Mouse (Mus musculus) spleen, embryonic (tissue): ENCODE data around the gene Gtf2ird1.
"Not testable (repeated sequence)": the region's sequence is repeated elsewhere in the genome, so short reads cannot be mapped to it uniquely, and the experiment has no call there.

Source experiments
- CTCF ChIA-PET: fragments of 350-600 bp; sonication (Branson Sonifier 250); formaldehyde crosslinking; loops from one replicate; lab custom pipeline; 2022; lab: Charles Lee

Gene Gtf2ird1

GRCm38 (mm10) chr5:134475686-134476085, 19.2 kb upstream of the Gtf2ird1 start:
- CTCF ChIA-PET, result not testable (repeated sequence)

- CTCF ChIA-PET, result no interaction called here
These were observed 18.6 kb upstream of the Gtf2ird1 start for GRCm38 (mm10) chr5:134475006-134475605.

DNA sequence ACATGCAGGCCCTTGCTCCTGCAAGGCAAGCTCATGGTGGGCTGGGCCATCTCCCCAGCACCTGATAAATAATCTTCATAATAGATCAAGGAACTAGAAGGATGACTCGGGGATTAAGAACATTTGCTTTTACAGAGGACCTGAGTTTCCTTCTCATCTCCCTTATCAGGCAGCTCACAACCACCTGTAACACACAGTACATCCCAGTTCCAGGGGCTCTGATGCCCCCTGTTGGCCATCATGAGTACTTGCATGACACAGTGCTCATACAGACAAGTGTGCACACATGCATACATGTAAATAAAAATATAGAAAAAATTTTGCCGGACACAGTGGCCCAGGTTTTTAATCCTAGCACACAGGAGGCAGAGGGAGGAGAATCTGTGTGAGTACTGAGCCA, 17.4 kb upstream of the Gtf2ird1 start:
- CTCF ChIA-PET, result interaction anchor here (0.5 kb wide), 1 partner anchor 1569 kb away, joined by 30 read pairs; no protein-coding TSS in a partner anchor

DNA sequence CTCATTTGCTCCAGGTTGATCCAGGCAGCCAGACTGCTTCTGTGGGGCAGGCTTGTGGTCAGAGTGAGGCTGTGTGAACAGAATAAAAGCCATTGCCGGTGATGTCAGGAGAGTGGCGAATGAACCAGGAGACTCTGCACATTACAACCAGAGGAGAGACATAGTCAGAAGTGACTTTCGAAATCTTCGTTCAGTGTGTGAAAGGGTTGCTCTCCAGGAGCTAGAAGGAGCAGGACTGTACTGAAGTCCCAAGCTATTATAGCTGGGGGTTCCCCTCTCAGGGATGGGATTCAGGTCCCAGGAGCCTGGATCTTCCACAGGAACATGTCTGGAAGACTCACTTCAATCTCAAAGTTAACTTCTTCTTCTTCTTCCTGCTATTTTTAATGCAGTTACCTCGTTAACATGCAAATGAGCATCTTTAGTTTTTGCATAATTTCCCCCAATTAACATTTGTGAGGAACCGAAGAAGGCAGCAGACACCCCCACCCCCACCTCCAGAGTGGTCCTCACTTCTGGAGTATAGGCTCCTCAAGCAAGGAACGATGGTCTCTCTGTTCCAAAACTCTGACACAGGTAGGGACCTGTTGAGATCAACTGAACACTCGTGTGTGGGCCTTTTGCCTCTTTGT, 14.1 kb upstream of the Gtf2ird1 start:
- CTCF ChIA-PET, result interaction anchor here (0.6 kb wide), 3 partner anchors 104 to 291 kb away, joined by 4 to 5 read pairs (median 4); no protein-coding TSS in a partner anchor

GRCm38 (mm10) chr5:134469559-134470150, 13.1 kb upstream of the Gtf2ird1 start:
- CTCF ChIA-PET, result interaction anchor here (0.6 kb wide), 1 partner anchor 234 kb away, joined by 4 read pairs; no protein-coding TSS in a partner anchor

DNA sequence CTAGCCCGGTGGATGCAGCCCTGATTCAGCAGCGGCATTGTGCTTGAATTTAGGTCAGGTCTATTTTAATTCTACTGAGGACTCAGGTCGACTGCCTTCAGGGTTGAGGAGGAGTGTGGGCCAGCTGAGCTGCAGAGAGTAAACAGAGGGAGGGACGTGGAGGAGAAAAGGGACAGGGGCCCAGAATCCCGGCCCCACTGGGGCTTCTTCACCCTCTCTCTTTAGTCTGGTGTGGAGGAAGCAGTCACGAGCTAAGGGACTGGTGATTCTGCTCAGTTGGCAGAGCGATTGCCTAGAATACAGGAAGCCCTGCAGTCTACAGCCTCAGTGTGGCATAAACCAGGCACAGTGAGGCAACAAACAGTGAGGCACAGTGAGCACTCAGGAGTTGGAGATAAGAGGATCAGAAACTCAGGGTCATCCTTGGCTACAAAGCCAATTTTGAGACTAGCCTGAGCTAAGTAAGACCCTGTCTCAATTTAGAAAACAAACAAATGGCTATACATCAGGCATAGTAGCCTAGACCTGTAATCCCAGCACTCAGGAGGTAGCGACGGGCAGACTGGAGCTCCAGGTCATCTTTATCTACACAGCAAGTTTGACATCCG, 11.7 kb upstream of the Gtf2ird1 start:
- CTCF ChIA-PET, result no interaction called here

- CTCF ChIA-PET, result no interaction called here
These were observed 10.6 kb upstream of the Gtf2ird1 start for GRCm38 (mm10) chr5:134467030-134467549.

DNA sequence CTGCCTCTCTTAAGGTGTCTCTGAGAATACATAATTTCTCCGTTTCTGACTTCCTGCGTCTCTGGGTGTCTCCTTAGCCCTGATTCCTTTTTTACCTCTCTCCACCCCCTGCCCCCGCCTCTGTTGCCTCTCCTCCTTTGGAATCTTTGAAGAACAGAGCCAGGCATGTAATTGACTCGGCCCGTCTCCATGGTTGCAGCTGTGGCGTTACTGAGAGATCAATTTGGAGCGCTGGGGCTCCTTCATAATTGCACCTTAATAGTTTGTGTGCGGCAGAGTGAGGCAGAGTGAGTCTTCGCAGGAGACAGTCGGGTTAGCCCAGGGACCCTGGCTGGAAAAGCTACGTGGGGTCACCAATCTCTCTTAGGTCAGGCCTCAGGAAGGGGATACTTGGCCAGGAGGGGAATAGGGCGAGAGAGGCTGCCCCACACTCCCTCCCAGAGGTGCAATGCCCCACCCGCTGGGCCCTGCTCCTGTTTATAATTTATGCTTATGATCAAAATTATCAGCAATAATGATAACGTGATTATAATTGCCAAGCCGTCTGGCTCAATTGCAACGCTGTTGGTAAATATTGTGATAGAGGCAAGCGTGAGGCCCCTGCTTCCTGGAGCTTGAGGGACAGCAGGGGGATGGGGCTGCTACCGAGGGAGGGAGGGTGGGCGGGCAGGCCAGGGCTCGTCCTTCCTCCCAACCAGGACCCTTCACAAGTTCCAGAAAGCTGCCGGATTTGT, 9.9 kb upstream of the Gtf2ird1 start:
- CTCF ChIA-PET, result no interaction called here

DNA sequence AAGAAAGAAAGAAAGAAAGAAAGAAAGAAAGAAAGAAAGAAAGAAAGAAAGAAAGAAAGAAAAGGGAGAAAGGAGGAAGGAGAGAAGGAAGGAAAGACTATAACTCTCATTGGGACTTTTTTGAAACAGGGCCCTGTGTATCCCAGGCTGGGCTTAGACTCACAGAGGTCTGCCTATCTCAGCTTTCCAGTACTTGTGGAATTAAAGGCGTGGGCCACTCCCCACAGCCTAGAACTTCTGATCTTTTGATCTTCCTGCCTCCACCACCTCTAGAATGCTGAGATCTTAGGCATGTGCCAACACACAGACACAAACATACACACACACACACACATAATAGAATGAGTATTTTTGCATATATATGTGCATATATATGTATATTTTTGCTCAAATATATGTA, 8.7 kb upstream of the Gtf2ird1 start:
- CTCF ChIA-PET, result no interaction called here

DNA sequence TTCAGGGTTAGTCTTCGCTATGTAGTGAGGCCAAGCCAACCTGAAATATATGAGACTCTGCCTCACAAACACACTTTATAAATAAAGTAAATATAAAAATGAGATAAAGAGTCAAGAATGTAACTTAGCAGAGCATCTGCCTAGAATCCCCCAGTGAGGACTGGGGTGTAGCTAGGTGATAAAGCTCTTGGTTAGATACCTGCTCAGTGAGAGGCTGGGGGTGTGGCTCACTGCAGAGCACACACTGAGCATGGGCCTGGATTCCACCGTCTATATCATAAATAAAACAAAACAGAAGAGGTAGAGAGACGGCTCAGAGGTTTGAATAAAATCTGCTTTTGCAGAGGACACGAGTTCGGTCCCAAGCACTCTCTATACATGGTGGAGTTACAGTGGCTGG, 7.7 kb upstream of the Gtf2ird1 start:
- CTCF ChIA-PET, result no interaction called here

DNA sequence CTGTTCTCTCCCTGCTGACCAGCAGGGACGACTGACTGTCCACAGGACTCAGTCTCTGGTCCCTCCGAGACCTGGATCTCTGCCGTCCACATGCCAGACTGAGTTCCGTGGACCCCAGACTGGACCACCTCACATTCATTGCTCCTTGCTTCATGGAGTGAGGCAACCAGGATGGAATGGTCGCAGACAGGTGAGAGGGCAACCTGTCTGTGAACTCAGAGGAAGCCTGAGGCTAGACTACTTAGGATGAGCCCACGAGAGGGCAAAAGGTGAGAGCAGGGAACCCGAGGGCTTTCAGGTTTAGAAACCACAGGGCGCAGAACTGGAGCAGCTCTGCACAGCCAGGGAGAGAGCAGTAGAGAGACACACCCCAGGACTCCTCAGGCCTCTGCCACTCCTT, 6.2 kb upstream of the Gtf2ird1 start:
- CTCF ChIA-PET, result no interaction called here

- CTCF ChIA-PET, result no interaction called here
These were observed 5.8 kb upstream of the Gtf2ird1 start for GRCm38 (mm10) chr5:134462316-134462715.

- CTCF ChIA-PET, result interaction anchor here (0.5 kb wide), 1 partner anchor 162 kb away, joined by 6 read pairs; no protein-coding TSS in a partner anchor
These were observed 4.0 kb upstream of the Gtf2ird1 start for GRCm38 (mm10) chr5:134460546-134460945.

GRCm38 (mm10) chr5:134459096-134459495, 2.6 kb upstream of the Gtf2ird1 start:
- CTCF ChIA-PET, result no interaction called here

DNA sequence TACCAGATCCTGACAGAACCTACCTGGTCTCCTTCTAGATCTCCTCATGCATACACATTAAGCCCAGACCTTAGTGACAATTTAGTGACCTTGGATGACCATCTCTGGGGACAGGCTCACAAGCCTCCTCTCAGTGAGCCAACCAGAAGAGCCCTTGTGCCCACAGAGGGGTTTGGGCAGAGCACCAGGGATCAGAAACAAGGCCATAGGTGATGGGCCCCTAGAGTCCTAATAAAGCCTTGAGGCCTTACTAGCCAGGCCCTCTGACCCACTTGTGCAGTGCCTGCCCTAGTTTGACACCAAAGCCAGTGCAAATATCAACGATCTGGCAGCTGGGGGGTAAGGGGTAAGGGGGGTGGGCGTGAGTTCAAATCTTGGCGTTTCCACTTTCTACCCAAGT, 1.9 kb upstream of the Gtf2ird1 start:
- CTCF ChIA-PET, result no interaction called here

DNA sequence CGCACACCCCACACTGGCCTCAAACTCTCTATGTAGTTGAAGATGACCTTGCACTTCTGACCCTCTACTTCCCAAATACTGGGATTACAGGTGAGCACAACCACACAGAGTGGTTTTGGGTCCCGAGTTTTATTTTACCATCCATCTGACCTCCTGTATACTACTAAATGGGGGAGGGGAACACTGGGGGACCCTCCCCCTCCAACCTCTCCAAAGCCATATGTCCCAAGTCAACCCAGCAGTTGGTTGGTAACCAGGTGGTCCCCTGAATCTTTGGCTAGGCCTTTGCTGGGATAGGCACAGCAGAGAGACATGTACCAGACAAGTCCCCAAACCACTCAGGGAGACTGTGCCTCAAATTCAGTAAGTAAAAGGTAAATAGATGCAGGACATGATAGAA, 855 bp upstream of the Gtf2ird1 start:
- CTCF ChIA-PET, result no interaction called here

GRCm38 (mm10) chr5:134455914-134456423, 547 bp downstream of the Gtf2ird1 start:
- CTCF ChIA-PET, result interaction anchor here (0.6 kb wide), 1 partner anchor 82 kb away, joined by 3 read pairs; no protein-coding TSS in a partner anchor

DNA sequence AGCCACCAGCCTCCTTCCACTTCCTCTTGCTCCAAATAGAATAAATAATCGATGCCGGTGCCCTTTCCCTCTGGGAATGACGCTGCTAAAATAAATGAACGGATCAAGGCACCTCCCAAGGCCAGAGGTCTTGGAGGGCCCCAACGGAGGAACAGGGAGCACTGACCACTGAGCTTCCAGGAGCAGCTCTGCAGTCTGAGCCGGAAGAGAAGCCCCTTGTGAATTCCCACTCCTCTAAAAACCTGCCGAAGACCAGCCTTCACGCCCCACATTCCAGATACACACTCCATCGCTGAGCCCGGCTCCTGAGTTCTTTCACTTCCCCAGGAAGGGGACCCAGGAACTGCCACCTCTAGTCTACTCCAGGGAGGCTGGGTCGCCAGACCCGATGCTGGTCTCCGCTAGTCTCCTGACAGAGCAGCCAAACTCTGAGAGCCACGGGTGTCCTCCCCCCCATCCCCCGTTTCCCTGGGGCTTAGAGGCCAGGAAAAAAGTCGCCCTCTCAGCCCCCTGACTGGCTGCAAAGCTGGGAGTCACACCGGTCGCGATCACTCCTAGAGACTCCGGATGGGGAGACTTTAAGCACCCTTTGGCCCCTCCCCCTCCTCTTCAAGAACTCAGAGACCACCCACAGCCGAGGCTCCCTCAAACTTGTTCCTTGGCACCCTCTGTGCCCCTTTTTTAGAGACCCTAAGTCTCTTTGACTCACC, 1.2 kb downstream of the Gtf2ird1 start:
- CTCF ChIA-PET, result no interaction called here

GRCm38 (mm10) chr5:134454421-134454820, 2.1 kb downstream of the Gtf2ird1 start:
- CTCF ChIA-PET, result no interaction called here

- CTCF ChIA-PET, result no interaction called here
These were observed 2.9 kb downstream of the Gtf2ird1 start for GRCm38 (mm10) chr5:134453577-134453976.

GRCm38 (mm10) chr5:134446755-134447154, 9.8 kb downstream of the Gtf2ird1 start:
- CTCF ChIA-PET, result not testable (repeated sequence)
